Mouse (Mus musculus): ENCODE measurements around the gene Fermt1. TPM values are rescaled to one million over a fixed set of nuclear protein-coding genes. Genes with fewer than 3 reads are reported as not detected.
A peak's percentile ranks its signal among the peaks of the same experiment; 100 is the strongest.

Gene Fermt1
- polyA plus RNA-seq, 1 experiment from 2014 or later: not detected

- no peaks in the 10 kb centered on the region for H3K27me3 ChIP-seq (ENCODE audit: control insufficient read depth, insufficient read depth, low read length)
- H3K27ac ChIP-seq (ENCODE audit: low read depth, low read length): no peak overlapping the region
- WGBS: 53% methylated on average over 2 of the region's 2 CpGs
- H3K9me3 ChIP-seq (ENCODE audit: control insufficient read depth, low read length): no peaks in the 10 kb centered on the region
- no peaks in the 10 kb centered on the region for H3K4me1 ChIP-seq (ENCODE audit: control insufficient read depth, insufficient read depth, low read length)
- H3K9ac ChIP-seq (replicated peaks; ENCODE audit: low read depth, low read length): no peak overlapping the region
- no peak overlapping the region for H3K4me2 ChIP-seq (ENCODE audit: low read depth, low read length)
- ATAC-seq (ENCODE audit: low read depth): no peak
- no peaks in the 10 kb centered on the region for H3K36me3 ChIP-seq (ENCODE audit: control insufficient read depth, insufficient read depth, low read length)
- H3K4me3 ChIP-seq (ENCODE audit: low read depth, low read length): no peak overlapping the region
Measured at GRCm38 (mm10) chr2:132927871-132928270, 17.8 kb downstream of the Fermt1 start.

GRCm38 (mm10) chr2:132927298-132927697 is 18.4 kb downstream of the Fermt1 start:
- Histone ChIP-seq H3K36me3 (ENCODE audit: control insufficient read depth, insufficient read depth, low read length) (no peaks in the 10 kb centered on the region), H3K27ac (ENCODE audit: low read depth, low read length) (no peak overlapping the region), H3K4me3 (ENCODE audit: low read depth, low read length) (no peak overlapping the region), H3K27me3 (ENCODE audit: control insufficient read depth, insufficient read depth, low read length) (no peaks in the 10 kb centered on the region), H3K4me1 (ENCODE audit: control insufficient read depth, insufficient read depth, low read length) (no peaks in the 10 kb centered on the region), H3K4me2 (ENCODE audit: low read depth, low read length) (no peak overlapping the region), H3K9me3 (ENCODE audit: control insufficient read depth, low read length) (no peaks in the 10 kb centered on the region), H3K9ac (replicated peaks; ENCODE audit: low read depth, low read length) (no peak overlapping the region)
- 79% methylated on average over 2 of the region's 2 CpGs for WGBS
- ATAC-seq (ENCODE audit: low read depth): no peak

GRCm38 (mm10) chr2:132923290-132924085 is 22.2 kb downstream of the Fermt1 start:
- Histone ChIP-seq H3K4me3 (ENCODE audit: low read depth, low read length) (no peak overlapping the region), H3K36me3 (ENCODE audit: control insufficient read depth, insufficient read depth, low read length) (no peaks in the 10 kb centered on the region), H3K27me3 (ENCODE audit: control insufficient read depth, insufficient read depth, low read length) (no peaks in the 10 kb centered on the region), H3K9ac (replicated peaks; ENCODE audit: low read depth, low read length) (no peak overlapping the region), H3K9me3 (ENCODE audit: control insufficient read depth, low read length) (no peaks in the 10 kb centered on the region), H3K4me1 (ENCODE audit: control insufficient read depth, insufficient read depth, low read length) (no peaks in the 10 kb centered on the region), H3K4me2 (ENCODE audit: low read depth, low read length) (no peak overlapping the region), H3K27ac (ENCODE audit: low read depth, low read length) (no peak overlapping the region)
- no peak for ATAC-seq (ENCODE audit: low read depth)
- WGBS: 58% methylated on average over 8 of the region's 8 CpGs

DNA sequence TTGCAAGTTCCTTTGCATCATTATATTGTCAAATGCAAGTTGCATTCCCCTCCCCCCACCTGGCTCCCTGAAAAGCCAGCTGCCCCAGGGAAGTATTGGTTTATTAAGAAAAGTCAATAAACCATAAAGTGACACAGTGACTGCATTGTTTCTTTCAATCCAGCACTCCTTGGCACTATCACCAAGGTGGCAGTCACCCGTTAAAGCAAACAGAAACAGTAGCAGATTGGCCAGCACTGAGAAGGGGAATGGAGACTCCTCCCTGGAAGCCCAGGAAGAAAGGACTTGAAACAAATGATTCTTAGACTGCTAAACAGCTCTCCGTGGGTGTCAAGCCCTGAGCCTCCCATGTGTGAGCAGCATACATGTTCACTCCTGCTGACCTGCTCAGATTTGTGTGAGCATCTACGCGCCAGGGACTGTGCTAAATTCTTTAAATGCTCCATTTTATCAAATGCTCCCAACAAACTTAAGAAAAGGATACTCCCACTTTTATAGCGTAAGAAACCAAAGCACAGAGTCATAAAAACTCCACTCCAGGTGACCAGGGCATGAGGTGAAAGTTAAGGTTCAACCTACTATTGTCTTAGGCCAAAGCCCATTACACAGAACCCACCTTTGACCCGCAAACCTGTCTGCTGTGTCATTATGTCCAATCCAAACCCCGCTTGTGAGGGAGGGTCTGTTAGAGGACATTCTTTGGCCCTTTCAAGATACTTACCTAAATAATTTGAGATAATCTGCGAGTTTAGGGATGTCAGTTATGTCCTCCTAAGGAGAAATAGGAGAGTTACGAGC is 23.4 kb downstream of the Fermt1 start:
- no peaks in the 10 kb centered on the region for H3K27me3 ChIP-seq (ENCODE audit: control insufficient read depth, insufficient read depth, low read length)
- no peaks in the 10 kb centered on the region for H3K4me1 ChIP-seq (ENCODE audit: control insufficient read depth, insufficient read depth, low read length)
- no peak overlapping the region for H3K4me2 ChIP-seq (ENCODE audit: low read depth, low read length)
- H3K9ac ChIP-seq (replicated peaks; ENCODE audit: low read depth, low read length): no peak overlapping the region
- no peak for ATAC-seq (ENCODE audit: low read depth)
- no peaks in the 10 kb centered on the region for H3K36me3 ChIP-seq (ENCODE audit: control insufficient read depth, insufficient read depth, low read length)
- WGBS: 71% methylated on average over 9 of the region's 9 CpGs
- no peak overlapping the region for H3K4me3 ChIP-seq (ENCODE audit: low read depth, low read length)
- no peak overlapping the region for H3K27ac ChIP-seq (ENCODE audit: low read depth, low read length)
- H3K9me3 ChIP-seq (ENCODE audit: control insufficient read depth, low read length): no peaks in the 10 kb centered on the region

GRCm38 (mm10) chr2:132914785-132915184 is 30.9 kb downstream of the Fermt1 start:
- Histone ChIP-seq H3K27me3 (ENCODE audit: control insufficient read depth, insufficient read depth, low read length) (no peaks in the 10 kb centered on the region), H3K9ac (replicated peaks; ENCODE audit: low read depth, low read length) (no peak overlapping the region), H3K4me3 (ENCODE audit: low read depth, low read length) (no peak overlapping the region), H3K27ac (ENCODE audit: low read depth, low read length) (no peak overlapping the region), H3K4me2 (ENCODE audit: low read depth, low read length) (no peak overlapping the region), H3K4me1 (ENCODE audit: control insufficient read depth, insufficient read depth, low read length) (no peaks in the 10 kb centered on the region), H3K36me3 (ENCODE audit: control insufficient read depth, insufficient read depth, low read length) (no peaks in the 10 kb centered on the region), H3K9me3 (ENCODE audit: control insufficient read depth, low read length) (no peaks in the 10 kb centered on the region)
- ATAC-seq (ENCODE audit: low read depth): no peak
- 79% methylated on average over 1 of the region's 1 CpGs for WGBS

- Histone ChIP-seq H3K27ac (ENCODE audit: low read depth, low read length) (no peak overlapping the region), H3K9me3 (ENCODE audit: control insufficient read depth, low read length) (no peaks in the 10 kb centered on the region), H3K9ac (replicated peaks; ENCODE audit: low read depth, low read length) (no peak overlapping the region), H3K27me3 (ENCODE audit: control insufficient read depth, insufficient read depth, low read length) (no peaks in the 10 kb centered on the region), H3K4me3 (ENCODE audit: low read depth, low read length) (no peak overlapping the region), H3K36me3 (ENCODE audit: control insufficient read depth, insufficient read depth, low read length) (no peaks in the 10 kb centered on the region), H3K4me1 (ENCODE audit: control insufficient read depth, insufficient read depth, low read length) (no peaks in the 10 kb centered on the region), H3K4me2 (ENCODE audit: low read depth, low read length) (no peak overlapping the region)
- ATAC-seq (ENCODE audit: low read depth): no peak
- 27% methylated on average over 8 of the region's 8 CpGs for WGBS
Measured at GRCm38 (mm10) chr2:132906763-132907162, 38.9 kb downstream of the Fermt1 start.

- H3K27me3 ChIP-seq (ENCODE audit: control insufficient read depth, insufficient read depth, low read length): no peaks in the 10 kb centered on the region
- H3K36me3 ChIP-seq (ENCODE audit: control insufficient read depth, insufficient read depth, low read length): no peaks in the 10 kb centered on the region
- 77% methylated on average over 2 of the region's 2 CpGs for WGBS
- H3K27ac ChIP-seq (ENCODE audit: low read depth, low read length): no peak overlapping the region
- H3K4me2 ChIP-seq (ENCODE audit: low read depth, low read length): no peak overlapping the region
- no peak for ATAC-seq (ENCODE audit: low read depth)
- H3K9me3 ChIP-seq (ENCODE audit: control insufficient read depth, low read length): no peaks in the 10 kb centered on the region
- H3K4me3 ChIP-seq (ENCODE audit: low read depth, low read length): no peak overlapping the region
- no peak overlapping the region for H3K9ac ChIP-seq (replicated peaks; ENCODE audit: low read depth, low read length)
- no peaks in the 10 kb centered on the region for H3K4me1 ChIP-seq (ENCODE audit: control insufficient read depth, insufficient read depth, low read length)
Measured at GRCm38 (mm10) chr2:132904961-132905360, 40.7 kb downstream of the Fermt1 start.

GRCm38 (mm10) chr2:132903498-132903897 is 42.2 kb downstream of the Fermt1 start:
- no peaks in the 10 kb centered on the region for H3K9me3 ChIP-seq (ENCODE audit: control insufficient read depth, low read length)
- H3K4me2 ChIP-seq (ENCODE audit: low read depth, low read length): no peak overlapping the region
- no peaks in the 10 kb centered on the region for H3K36me3 ChIP-seq (ENCODE audit: control insufficient read depth, insufficient read depth, low read length)
- no peak overlapping the region for H3K27ac ChIP-seq (ENCODE audit: low read depth, low read length)
- H3K9ac ChIP-seq (replicated peaks; ENCODE audit: low read depth, low read length): no peak overlapping the region
- H3K4me1 ChIP-seq (ENCODE audit: control insufficient read depth, insufficient read depth, low read length): no peaks in the 10 kb centered on the region
- peak; percentile 61; the same call in 1 of the 2 replicates for ATAC-seq (ENCODE audit: low read depth)
- WGBS: 34% methylated on average over 3 of the region's 3 CpGs
- no peaks in the 10 kb centered on the region for H3K27me3 ChIP-seq (ENCODE audit: control insufficient read depth, insufficient read depth, low read length)
- no peak overlapping the region for H3K4me3 ChIP-seq (ENCODE audit: low read depth, low read length)

DNA sequence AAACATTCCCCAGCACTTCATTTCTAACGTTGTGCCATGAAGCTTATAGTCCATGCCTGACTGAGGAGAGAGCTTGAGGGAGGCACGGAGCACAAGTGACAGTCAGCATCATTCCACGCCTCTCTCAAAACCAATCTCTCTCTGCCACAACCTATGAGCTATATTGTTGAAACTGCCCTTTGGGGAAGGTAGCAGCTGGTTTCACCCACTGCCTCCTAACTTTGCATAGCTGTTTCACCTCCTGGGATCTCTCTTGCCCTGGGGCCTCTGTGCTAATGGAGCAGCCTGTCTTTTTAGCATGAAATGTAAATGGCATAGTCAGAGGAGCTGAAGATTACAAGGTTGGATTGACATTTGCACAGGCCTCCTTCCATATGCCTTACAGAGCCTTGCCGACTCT is 43.6 kb downstream of the Fermt1 start:
- Histone ChIP-seq H3K4me3 (ENCODE audit: low read depth, low read length) (no peak overlapping the region), H3K27ac (ENCODE audit: low read depth, low read length) (no peak overlapping the region), H3K36me3 (ENCODE audit: control insufficient read depth, insufficient read depth, low read length) (no peaks in the 10 kb centered on the region), H3K9me3 (ENCODE audit: control insufficient read depth, low read length) (no peaks in the 10 kb centered on the region), H3K4me2 (ENCODE audit: low read depth, low read length) (no peak overlapping the region), H3K27me3 (ENCODE audit: control insufficient read depth, insufficient read depth, low read length) (no peaks in the 10 kb centered on the region), H3K4me1 (ENCODE audit: control insufficient read depth, insufficient read depth, low read length) (no peaks in the 10 kb centered on the region), H3K9ac (replicated peaks; ENCODE audit: low read depth, low read length) (no peak overlapping the region)
- 57% methylated on average over 3 of the region's 4 CpGs for WGBS
- peak; percentile 31; the same call in 1 of the 2 replicates for ATAC-seq (ENCODE audit: low read depth)

All from neural tube, embryonic 14.5 days (tissue).